Mouse (Mus musculus): ENCODE measurements around the gene Gstt4.

GRCm38 (mm10) chr10:75834250-75834649, 11.9 kb upstream of the Gstt4 start:
- TF ChIP-seq POLR2A (IDR thresholded peaks at IDR 0.05; ENCODE audit: borderline replicate concordance, extremely low read depth, low read depth, low read length): peak; percentile 80
- TF ChIP-seq CTCF (IDR thresholded peaks at IDR 0.05; ENCODE audit: insufficient read depth, low read length): no peak

All from lung, adult 2 months (tissue).